Comparison of ENCODE assay signal across 19 mouse cellular contexts in the genomic region with DNA sequence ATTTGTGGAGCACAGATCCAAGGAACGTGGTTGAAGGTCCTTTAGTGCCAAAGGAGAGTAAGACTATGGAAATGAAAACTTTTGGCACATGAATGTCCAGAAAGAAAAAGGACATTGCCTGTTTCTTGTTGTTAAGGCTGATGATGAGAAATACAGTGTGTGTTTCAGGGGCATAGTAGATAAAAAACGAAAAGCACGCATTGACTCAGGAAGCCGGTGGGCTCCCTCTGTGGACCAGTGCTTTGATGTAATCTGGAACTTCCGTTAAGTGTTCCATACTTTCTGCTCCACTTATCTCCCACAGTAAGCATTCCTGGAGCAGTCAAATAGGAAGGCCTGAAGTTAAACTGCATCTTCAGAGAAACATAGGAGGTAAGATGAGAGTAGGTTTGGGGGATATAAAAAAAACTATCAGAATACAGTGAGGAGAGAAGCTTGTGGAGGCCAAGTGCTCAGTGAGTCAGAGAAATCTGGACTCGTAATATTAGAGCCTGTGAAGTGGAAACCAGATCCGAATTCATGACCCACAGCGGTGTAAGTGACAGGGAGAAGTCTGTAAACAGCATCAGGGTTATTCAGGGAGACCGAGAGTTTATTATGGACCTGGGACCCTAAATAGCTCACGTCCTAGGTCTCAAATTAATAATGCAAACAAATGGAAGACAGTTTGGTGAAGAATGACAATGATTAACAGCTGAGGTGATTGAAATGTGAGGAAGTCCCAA. TPM values are rescaled to one million over a fixed set of nuclear protein-coding genes. Genes with fewer than 3 reads are reported as not detected.
DNase-seq lines count a peak whose midpoint lies in the region; ATAC-seq and TF ChIP-seq lines count a peak whose summit lies in the region.
"Had no signal": no experiment of that assay in that cellular context is flagged by ENCODE, and none has a peak within 500 bp of the region (broad histone marks: within the 10 kb centered on the region; RNA-seq: fewer than 3 reads in every experiment).

No protein-coding gene starts in this region.

- H3K9ac ChIP-seq in midbrain, embryonic 11.5 days (ENCODE audit: low read length): no peak overlapping the region
- no peak overlapping the region for H3K9ac ChIP-seq in midbrain, postnatal 0 days (replicated peaks; ENCODE audit: low read length, poor library complexity, severe bottlenecking)
- H3K9ac ChIP-seq: embryonic facial prominence, embryonic 13.5 days; forebrain, embryonic 12.5 days; heart, embryonic 13.5 days; hindbrain, embryonic 12.5 days had no signal

- WGBS in midbrain, embryonic 11.5 days: 84% methylated on average over 10 of the region's 10 CpGs
- 81% methylated on average over 10 of the region's 10 CpGs for WGBS in midbrain, postnatal 0 days
- WGBS in limb, embryonic 10.5 days: 82% methylated on average over 10 of the region's 10 CpGs

- no peak overlapping the region for H3K27ac ChIP-seq in midbrain, embryonic 11.5 days (ENCODE audit: low read depth, low read length)
- no peak overlapping the region for H3K27ac ChIP-seq in midbrain, postnatal 0 days (ENCODE audit: low read depth, low read length)
- H3K27ac ChIP-seq in limb, embryonic 10.5 days: no peak overlapping the region
- H3K27ac ChIP-seq: embryonic facial prominence, embryonic 13.5 days; forebrain, embryonic 12.5 days; heart, embryonic 13.5 days; hindbrain, embryonic 12.5 days had no signal

- no peaks in the 10 kb centered on the region for H3K36me3 ChIP-seq in midbrain, embryonic 11.5 days (ENCODE audit: control insufficient read depth, insufficient read depth, low read length)
- no peaks in the 10 kb centered on the region for H3K36me3 ChIP-seq in midbrain, postnatal 0 days (ENCODE audit: insufficient read depth, low read length)
- no peaks in the 10 kb centered on the region for H3K36me3 ChIP-seq in limb, embryonic 10.5 days
- H3K36me3 ChIP-seq: embryonic facial prominence, embryonic 13.5 days; forebrain, embryonic 12.5 days; heart, embryonic 13.5 days; hindbrain, embryonic 12.5 days had no signal

- no peak overlapping the region for H3K4me3 ChIP-seq in midbrain, embryonic 11.5 days (ENCODE audit: low read depth, low read length)
- H3K4me3 ChIP-seq in midbrain, postnatal 0 days (ENCODE audit: low read depth, low read length): no peak overlapping the region
- H3K4me3 ChIP-seq in limb, embryonic 10.5 days: no peak overlapping the region
- H3K4me3 ChIP-seq: embryonic facial prominence, embryonic 13.5 days; forebrain, embryonic 12.5 days; heart, embryonic 13.5 days; hindbrain, embryonic 12.5 days had no signal

- H3K27me3 ChIP-seq in midbrain, embryonic 11.5 days (ENCODE audit: control insufficient read depth, insufficient read depth, low read length): no peaks in the 10 kb centered on the region; the same call in 1 of the 2 replicates
- no peaks in the 10 kb centered on the region for H3K27me3 ChIP-seq in midbrain, postnatal 0 days (ENCODE audit: insufficient read depth, low read length)
- peaks cover 7% of the 10 kb centered on the region for H3K27me3 ChIP-seq in limb, embryonic 10.5 days (ENCODE audit: low read depth, poor library complexity, severe bottlenecking)
- H3K27me3 ChIP-seq: hindbrain, embryonic 12.5 days had no signal

- H3K4me2 ChIP-seq in midbrain, embryonic 11.5 days: no peak overlapping the region
- no peak overlapping the region for H3K4me2 ChIP-seq in midbrain, postnatal 0 days (ENCODE audit: low read depth, low read length, poor library complexity, severe bottlenecking)
- H3K4me2 ChIP-seq: embryonic facial prominence, embryonic 13.5 days; forebrain, embryonic 12.5 days; heart, embryonic 13.5 days; hindbrain, embryonic 12.5 days had no signal

- H3K4me1 ChIP-seq in midbrain, embryonic 11.5 days (ENCODE audit: control insufficient read depth, insufficient read depth, low read length): peaks cover 7% of the 10 kb centered on the region; the same call in 1 of the 2 replicates
- no peaks in the 10 kb centered on the region for H3K4me1 ChIP-seq in midbrain, postnatal 0 days (ENCODE audit: insufficient read depth, low read length)
- H3K4me1 ChIP-seq in limb, embryonic 10.5 days: peaks cover 23% of the 10 kb centered on the region

- DNase-seq in gastrocnemius, postnatal 25 days: peak; percentile 34
- no peak for DNase-seq in gastrocnemius, postnatal 36 days
- DNase-seq in midbrain, embryonic 11.5 days (ENCODE audit: low spot score, missing footprints): peak; percentile 60
- no peak for DNase-seq in midbrain, postnatal 0 days (ENCODE audit: low spot score)
- DNase-seq in limb, embryonic 10.5 days (ENCODE audit: low spot score): peak; percentile 21
- peak; percentile 86 for DNase-seq in skeletal muscle tissue, adult 2 months (ENCODE audit: low read depth, low spot score)
- no peak for DNase-seq in neural tube, embryonic 10.5 days (ENCODE audit: extremely low spot score, low spot score)
- DNase-seq: adrenal gland, adult 8-10 months; adrenal gland, postnatal 36 days; cerebellum, adult 9-11 months; cerebellum, postnatal 36 days; heart, postnatal 4 days had no signal

- ATAC-seq in midbrain, embryonic 11.5 days (ENCODE audit: low FRiP score): no peak
- no peak for ATAC-seq in midbrain, postnatal 0 days (ENCODE audit: low FRiP score)
- ATAC-seq: forebrain, embryonic 16.5 days; hindbrain, embryonic 16.5 days; inflammation-experienced regulatory T-cells, adult 6 months had no signal

- TF ChIP-seq CTCF in midbrain, postnatal 0 days (IDR thresholded peaks at IDR 0.05): no peak

- intact Hi-C loops in gastrocnemius, postnatal 36 days (cut with DNase I): loop anchor here (5.0 kb wide), 3 partner anchors 84 to 214 kb away; a partner anchor contains a TSS

- no peaks in the 10 kb centered on the region for H3K9me3 ChIP-seq in midbrain, embryonic 11.5 days (ENCODE audit: control insufficient read depth, low read length)
- no peaks in the 10 kb centered on the region for H3K9me3 ChIP-seq in midbrain, postnatal 0 days (ENCODE audit: low read length)
- H3K9me3 ChIP-seq in limb, embryonic 10.5 days (replicated peaks): no peaks in the 10 kb centered on the region
- H3K9me3 ChIP-seq: embryonic facial prominence, embryonic 13.5 days; forebrain, embryonic 12.5 days; heart, embryonic 13.5 days; hindbrain, embryonic 12.5 days had no signal

RNA-seq across cellular contexts. Expression of a gene that starts 3.1 kb away (rescaled TPM):
- total RNA-seq in gastrocnemius, postnatal 25 days (2021): 10 to 100 TPM; 27.0 to 32.7 TPM
- 10 to 100 TPM; 27.5 to 31.2 TPM for total RNA-seq in gastrocnemius, postnatal 36 days (2021)
- 6.1 and 6.5 TPM in 2 replicates for polyA plus RNA-seq in midbrain, embryonic 11.5 days (2014; fragmentation: Nextera tagmentation; extraction: Ambion mirVana)
- 43.2 and 52.1 TPM in 2 replicates for total RNA-seq in midbrain, postnatal 0 days (2014; rRNA removed)
- polyA plus RNA-seq in midbrain, postnatal 0 days (2015; fragmentation: Nextera tagmentation; extraction: Ambion mirVana): 7.1 and 8.8 TPM in 2 replicates
- 5.0 and 6.4 TPM in 2 replicates for polyA plus RNA-seq in limb, embryonic 10.5 days (2016; fragmentation: Nextera tagmentation; extraction: Ambion mirVana)

Comparison
In these comparisons a context has a peak if more than half of its experiments do, and no peak if none do; other contexts are left out.
1. DNase-seq: peak in gastrocnemius, postnatal 25 days (single experiment), midbrain, embryonic 11.5 days (single experiment), limb, embryonic 10.5 days (single experiment) and skeletal muscle tissue, adult 2 months (single experiment); none in gastrocnemius, postnatal 36 days (0 of 2), midbrain, postnatal 0 days (single experiment) and neural tube, embryonic 10.5 days (single experiment).